7 mouse cellular contexts compared by ENCODE assay signal in genomic region chr15:102103947-102104555, GRCm38 (mm10). TPM values are rescaled to one million over a fixed set of nuclear protein-coding genes. Genes with fewer than 3 reads are reported as not detected.
DNase-seq lines count a peak whose midpoint lies in the region; ATAC-seq and TF ChIP-seq lines count a peak whose summit lies in the region.

No protein-coding gene starts in this region.

- H3K36me3 ChIP-seq in lung, postnatal 0 days (ENCODE audit: insufficient read depth, low read length) = peaks cover 27% of the 10 kb centered on the region

- TF ChIP-seq CTCF in lung, postnatal 0 days (IDR thresholded peaks at IDR 0.05) = no peak

- peak; percentile 49 for ATAC-seq in lung, postnatal 0 days

- H3K4me3 ChIP-seq in lung, postnatal 0 days (ENCODE audit: low read depth, low read length) = peak overlapping the region; percentile 48

- peaks cover 48% of the 10 kb centered on the region for H3K4me1 ChIP-seq in lung, postnatal 0 days (ENCODE audit: insufficient read depth, low read depth, low read length)

- H3K27ac ChIP-seq in lung, postnatal 0 days (ENCODE audit: low read length) = peak overlapping the region; percentile 100

- WGBS in lung, postnatal 0 days = 12% methylated on average over 12 of the region's 12 CpGs

- H3K27me3 ChIP-seq in lung, postnatal 0 days (replicated peaks; ENCODE audit: insufficient read depth, low read length) = no peaks in the 10 kb centered on the region

- peak; percentile 66 for DNase-seq in ZHBTc4 (ENCODE audit: low read depth, low spot score)
- DNase-seq in embryo, embryonic 10 days (ENCODE audit: low spot score) = peak; percentile 83
- peak; percentile 98 for DNase-seq in heart, adult 9 months (ENCODE audit: low spot score in 2 of 2)
- peak; percentile 95 to 97 for DNase-seq in kidney, adult 8-10 months
- DNase-seq in lung, postnatal 0 days (ENCODE audit: low spot score) = peak; percentile 96
- peak; percentile 58 for DNase-seq in testis, postnatal 14 days (ENCODE audit: low spot score)
- no peak for DNase-seq in spleen, postnatal 36 days (ENCODE audit: low spot score in 2 of 2)

- H3K9me3 ChIP-seq in lung, postnatal 0 days (ENCODE audit: low read length) = no peaks in the 10 kb centered on the region

- peak; percentile 98 for TF ChIP-seq EP300 in lung, postnatal 0 days (IDR thresholded peaks at IDR 0.05)

- H3K9ac ChIP-seq in lung, postnatal 0 days (replicated peaks; ENCODE audit: low read depth) = peak overlapping the region; percentile 93

- H3K4me2 ChIP-seq in lung, postnatal 0 days (replicated peaks; ENCODE audit: low read depth, low read length) = peak overlapping the region; percentile 87

RNA-seq across cellular contexts. Expression of gene Tns2, which starts 3.8 kb away (rescaled TPM):
- polyA plus RNA-seq in lung, postnatal 0 days (2015; fragmentation: Nextera tagmentation; extraction: Ambion mirVana) = 48.7 and 51.6 TPM in 2 replicates

RNA-seq across cellular contexts. Expression of gene Eif4b, which starts 30.5 kb away (rescaled TPM):
- 54.0 and 61.8 TPM in 2 replicates for polyA plus RNA-seq in lung, postnatal 0 days (2015; fragmentation: Nextera tagmentation; extraction: Ambion mirVana)

RNA-seq across cellular contexts. Expression of gene Spryd3, which starts 32.0 kb away (rescaled TPM):
- polyA plus RNA-seq in lung, postnatal 0 days (2015; fragmentation: Nextera tagmentation; extraction: Ambion mirVana) = 20.4 and 22.2 TPM in 2 replicates

RNA-seq across cellular contexts. Expression of gene Igfbp6, which starts 40.1 kb away (rescaled TPM):
- polyA plus RNA-seq in lung, postnatal 0 days (2015; fragmentation: Nextera tagmentation; extraction: Ambion mirVana) = 109 and 123 TPM in 2 replicates

RNA-seq across cellular contexts. Expression of gene Soat2, which starts 46.3 kb away (rescaled TPM):
- polyA plus RNA-seq in lung, postnatal 0 days (2015; fragmentation: Nextera tagmentation; extraction: Ambion mirVana) = 0.08 and 0.16 TPM in 2 replicates

Comparison
In these comparisons a context has a peak if more than half of its experiments do, and no peak if none do; other contexts are left out.
1. DNase-seq: peak in ZHBTc4 (single experiment), embryo, embryonic 10 days (single experiment), heart, adult 9 months (2 of 2), kidney, adult 8-10 months (2 of 2), lung, postnatal 0 days (single experiment) and testis, postnatal 14 days (single experiment); none in spleen, postnatal 36 days (0 of 2).